Mouse (Mus musculus) E14TG2a.4 (cell line): ENCODE measurements around the gene Psen2.

Experiments
- CTCF ChIP-seq: conservative IDR thresholded peaks from 2 replicates; pipeline ENCODE4 v1.5.1; 2014; ENCODE audit warnings: low read length
- NANOG ChIP-seq: IDR thresholded peaks from 2 replicates; pipeline ENCODE4 v1.6.1; 2014; ENCODE audit warnings: borderline replicate concordance, low read length, mixed read lengths
- POU5F1 ChIP-seq: IDR thresholded peaks from 2 replicates; pipeline ENCODE4 v1.6.1; 2014; ENCODE audit warnings: low read length, borderline replicate concordance

DNA sequence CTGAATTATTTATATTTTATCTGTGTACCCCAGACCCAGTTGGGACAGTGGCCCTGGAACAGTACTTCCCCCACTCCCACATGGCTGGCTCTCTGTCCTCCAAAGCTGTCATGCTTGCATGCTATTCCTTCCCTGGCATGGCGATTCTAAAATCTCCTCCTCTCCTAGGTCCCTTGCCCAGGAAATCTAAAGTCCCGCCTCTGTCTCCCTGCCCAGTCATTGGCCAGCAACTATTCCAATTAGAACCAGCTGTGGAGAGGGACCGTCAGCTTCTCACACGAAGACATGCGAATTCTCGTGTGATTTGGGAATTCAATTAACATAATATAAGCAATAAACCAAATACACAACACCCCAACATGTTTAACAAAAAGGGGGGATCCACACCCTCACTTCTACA lies 19.3 kb upstream of the Psen2 start:
- TF ChIP-seq CTCF: no peak
- TF ChIP-seq NANOG: no peak
- no peak for TF ChIP-seq POU5F1
